Mouse (Mus musculus) Patski (cell line): ENCODE results near the gene Anxa5. TPM values are rescaled to one million over a fixed set of nuclear protein-coding genes. Genes with fewer than 3 reads are reported as not detected.

Experiments used
- ATAC-seq: fragments of 100-300 bp; one replicate; pipeline ENCODE4 v1.8.0; 2021
- CTCF ChIA-PET: fragments of 350-600 bp; sonication (Branson Sonifier 250); formaldehyde crosslinking; loops from one replicate; lab custom pipeline; 2022; ENCODE audit warnings: inconsistent platforms; lab: Charles Lee
- POLR2A ChIA-PET: fragments of 350-600 bp; sonication (Branson Sonifier 250); formaldehyde crosslinking; loops from one replicate; lab custom pipeline; 2022; ENCODE audit warnings: antibody characterized with exemption, inconsistent platforms; lab: Charles Lee
- DNase-seq: peaks from one replicate; pipeline ENCODE4 v3.0.0-alpha.2; 2011; ENCODE audit warnings: low read depth, low spot score
- H3K27me3 ChIP-seq: fragments of 371-371 bp; one replicate; pipeline ENCODE4 v1.5.1; 2021
- CTCF ChIP-seq: fragments of 100-300 bp; IDR thresholded peaks from one replicate; pipeline ENCODE4 v1.5.1; 2021
- in situ Hi-C: fragments of 300-500 bp; cut with MboI; formaldehyde crosslinking; loops from 3 replicates; pipeline ENCODE4 v1.11.1; 2018; ENCODE audit warnings: low pct_unique_long_range_greater_than_20kb, mixed read lengths
- polyA plus RNA-seq: library from polyadenylated mRNA; unstranded; gene quantifications from one replicate; pipeline ENCODE4 v1.2.3, GENCODE M21; 2021

Gene Anxa5
- polyA plus RNA-seq, 1 experiment from 2014 or later: 987 TPM

- peaks cover 19% of the 10 kb centered on the region for H3K27me3 ChIP-seq
- CTCF ChIA-PET: interaction anchor here (0.9 to 9.7 kb wide), 6 partner anchors 20 to 319 kb away, joined by 3 to 215 read pairs (median 4); partner anchors contain the start of gene Gm11549
- ATAC-seq (no peak), DNase-seq (no peak)
- in situ Hi-C loops: no loop called here
- no peak for TF ChIP-seq CTCF
- POLR2A ChIA-PET: interaction anchor here (0.6 kb wide), 1 partner anchor 13 kb away, joined by 5 read pairs; no protein-coding TSS in a partner anchor
Observed at GRCm38 (mm10) chr3:36500976-36501375, 25.3 kb upstream of the Anxa5 start.

- ChIA-PET POLR2A (no interaction called here), CTCF (interaction anchor here (1.0 to 9.7 kb wide), 6 partner anchors 22 to 310 kb away, joined by 3 to 215 read pairs (median 4); partner anchors contain the start of gene Gm11549)
- no peak for TF ChIP-seq CTCF
- DNase-seq: no peak
- ATAC-seq: no peak
- in situ Hi-C loops: loop anchor here (5.0 to 10.0 kb wide), 3 partner anchors 165 to 315 kb away; no protein-coding TSS in a partner anchor
- peaks cover 18% of the 10 kb centered on the region for H3K27me3 ChIP-seq
Observed at GRCm38 (mm10) chr3:36499418-36499817, 23.7 kb upstream of the Anxa5 start.

- peaks cover 10% of the 10 kb centered on the region for H3K27me3 ChIP-seq
- TF ChIP-seq CTCF: no peak
- in situ Hi-C loops: loop anchor here (5.0 to 10.0 kb wide), 3 partner anchors 163 to 313 kb away; no protein-coding TSS in a partner anchor
- no peak for ATAC-seq
- DNase-seq: no peak
- CTCF ChIA-PET: interaction anchor here (2.0 to 9.7 kb wide), 5 partner anchors 14 to 316 kb away, joined by 9 to 215 read pairs (median 24); no protein-coding TSS in a partner anchor
- POLR2A ChIA-PET: no interaction called here
Observed at GRCm38 (mm10) chr3:36498224-36498623, 22.5 kb upstream of the Anxa5 start.

- ATAC-seq (peak; percentile 51), DNase-seq (no peak)
- TF ChIP-seq CTCF: peak; percentile 97
Observed at GRCm38 (mm10) chr3:36496746-36497145, 21.1 kb upstream of the Anxa5 start.

GRCm38 (mm10) chr3:36496273-36496672, 20.6 kb upstream of the Anxa5 start:
- POLR2A ChIA-PET: interaction anchor here (0.9 to 1.5 kb wide), 3 partner anchors 27 to 49 kb away, joined by 3 to 4 read pairs (median 4); no protein-coding TSS in a partner anchor
- in situ Hi-C loops: loop anchor here (5.0 to 10.0 kb wide), 3 partner anchors 161 to 311 kb away; no protein-coding TSS in a partner anchor
- no peak for TF ChIP-seq CTCF
- CTCF ChIA-PET: interaction anchor here (0.6 to 9.7 kb wide), 34 partner anchors 10 to 807 kb away, joined by 3 to 215 read pairs (median 4); partner anchors contain the start of genes 1810062G17Rik and Anxa5
- H3K27me3 ChIP-seq: peaks cover 7% of the 10 kb centered on the region
- no peak for DNase-seq
- ATAC-seq: no peak

More at GRCm38 (mm10) chr3:36496746-36497145, 21.1 kb upstream of the Anxa5 start:
- peaks cover 10% of the 10 kb centered on the region for H3K27me3 ChIP-seq
- ChIA-PET POLR2A (interaction anchor here (0.7 to 1.5 kb wide), 4 partner anchors 27 to 49 kb away, joined by 3 to 4 read pairs (median 4); no protein-coding TSS in a partner anchor), CTCF (interaction anchor here (0.6 to 9.7 kb wide), 30 partner anchors 13 to 808 kb away, joined by 3 to 215 read pairs (median 4); partner anchors contain the start of genes 1810062G17Rik and Anxa5)
- in situ Hi-C loops: loop anchor here (5.0 to 10.0 kb wide), 3 partner anchors 162 to 312 kb away; no protein-coding TSS in a partner anchor

GRCm38 (mm10) chr3:36495436-36495835, 19.7 kb upstream of the Anxa5 start:
- in situ Hi-C loops: loop anchor here (5.0 to 10.0 kb wide), 3 partner anchors 161 to 311 kb away; no protein-coding TSS in a partner anchor
- DNase-seq (peak; percentile 73), ATAC-seq (peak; percentile 83)
- peaks cover 7% of the 10 kb centered on the region for H3K27me3 ChIP-seq
- ChIA-PET POLR2A (interaction anchor here (0.9 to 1.8 kb wide), 6 partner anchors 18 to 48 kb away, joined by 3 to 16 read pairs (median 4); partner anchors contain the start of genes 1810062G17Rik and Anxa5), CTCF (interaction anchor here (0.7 to 9.7 kb wide), 38 partner anchors 11 to 345 kb away, joined by 3 to 215 read pairs (median 5); partner anchors contain the start of genes 1810062G17Rik, Anxa5, Ccna2 and D3Ertd254e)
- peak; percentile 98 for TF ChIP-seq CTCF

GRCm38 (mm10) chr3:36494613-36495012, 18.9 kb upstream of the Anxa5 start:
- ATAC-seq (no peak), DNase-seq (no peak)
- POLR2A ChIA-PET: interaction anchor here (1.1 to 1.8 kb wide), 5 partner anchors 17 to 48 kb away, joined by 3 to 16 read pairs (median 4); partner anchors contain the start of genes 1810062G17Rik and Anxa5
- TF ChIP-seq CTCF: no peak
- H3K27me3 ChIP-seq: peaks cover 7% of the 10 kb centered on the region
- CTCF ChIA-PET: interaction anchor here (0.7 to 9.7 kb wide), 25 partner anchors 11 to 341 kb away, joined by 3 to 215 read pairs (median 5); partner anchors contain the start of genes 1810062G17Rik and Anxa5
- in situ Hi-C loops: loop anchor here (5.0 to 10.0 kb wide), 4 partner anchors 42 to 310 kb away; no protein-coding TSS in a partner anchor

- ATAC-seq (no peak), DNase-seq (no peak)
- peaks cover 7% of the 10 kb centered on the region for H3K27me3 ChIP-seq
- ChIA-PET POLR2A (no interaction called here), CTCF (interaction anchor here (4.3 to 9.7 kb wide), 4 partner anchors 10 to 283 kb away, joined by 94 to 215 read pairs (median 108); partner anchors contain the start of genes 1810062G17Rik and Anxa5)
- in situ Hi-C loops: loop anchor here (5.0 to 10.0 kb wide), 3 partner anchors 41 to 309 kb away; no protein-coding TSS in a partner anchor
- TF ChIP-seq CTCF: no peak
Observed at GRCm38 (mm10) chr3:36493641-36494283, 18.1 kb upstream of the Anxa5 start.

- no peak for DNase-seq
- POLR2A ChIA-PET: no interaction called here
Observed at GRCm38 (mm10) chr3:36492716-36493391, 17.2 kb upstream of the Anxa5 start.

More at GRCm38 (mm10) chr3:36492716-36493391, 17.2 kb upstream of the Anxa5 start:
- no peak for ATAC-seq
- peaks cover 4% of the 10 kb centered on the region for H3K27me3 ChIP-seq
- TF ChIP-seq CTCF: no peak
- in situ Hi-C loops: loop anchor here (5.0 to 10.0 kb wide), 3 partner anchors 41 to 308 kb away; no protein-coding TSS in a partner anchor
- CTCF ChIA-PET: interaction anchor here (4.9 kb wide), 1 partner anchor 18 kb away, joined by 100 read pairs; the partner anchor contains the start of genes 1810062G17Rik and Anxa5
